Mouse (Mus musculus): ENCODE results near the gene Pxdn. TPM values are rescaled to one million over a fixed set of nuclear protein-coding genes. Genes with fewer than 3 reads are reported as not detected.

Gene Pxdn
- total RNA-seq, 4 experiments from 2014 or later: 3.9 to 7.9 (median 5.4) TPM

DNA sequence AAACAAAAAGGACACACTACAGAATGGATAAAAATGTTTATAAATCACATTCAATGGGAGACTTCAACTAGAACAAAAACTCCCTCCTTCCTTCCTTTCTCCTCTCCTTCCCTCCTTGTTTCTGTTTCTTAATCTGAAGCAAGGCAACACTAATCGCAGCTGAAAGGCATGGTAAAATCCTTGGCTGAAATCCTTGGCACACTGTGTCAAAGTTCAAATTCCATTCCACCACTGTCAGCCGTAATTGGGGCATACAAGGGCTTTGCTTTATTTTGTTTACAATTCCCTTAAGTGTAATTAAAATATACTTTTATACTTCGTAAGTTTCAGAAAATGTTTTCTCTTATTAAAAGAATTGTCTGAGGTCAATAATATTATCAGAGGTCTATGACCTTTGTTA is 86.1 kb downstream of the Pxdn start:
- no peak for DNase-seq (ENCODE audit: low spot score in 2 of 2)

DNA sequence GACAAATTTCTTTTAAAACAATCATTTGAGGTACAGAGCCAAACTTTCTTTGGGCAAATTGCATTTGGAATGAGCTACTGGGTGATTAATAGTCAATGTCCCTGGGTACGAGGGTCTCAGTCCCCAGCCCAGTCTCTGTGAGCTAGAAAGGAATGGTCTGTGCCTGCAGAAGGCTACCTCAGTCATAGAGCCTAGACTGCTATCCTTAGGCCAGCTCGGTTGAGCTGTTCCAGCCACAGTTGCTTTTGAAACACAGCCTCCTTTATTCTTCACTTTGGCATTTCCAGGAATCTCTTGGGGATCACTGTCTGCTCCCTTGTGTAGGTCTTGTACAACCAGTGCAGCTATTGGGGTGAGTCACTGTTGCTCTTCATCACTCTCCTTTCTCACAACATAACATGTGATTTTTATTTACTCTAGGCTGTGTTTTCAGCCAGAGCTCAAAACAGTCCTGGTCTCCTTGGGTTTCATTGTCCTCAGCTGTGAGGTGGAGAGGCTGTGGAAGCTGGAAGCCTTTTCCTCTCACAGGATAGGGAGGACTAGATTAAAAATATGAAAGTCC is 86.9 kb downstream of the Pxdn start:
- DNase-seq (ENCODE audit: low spot score in 2 of 2): peak in 1 of 2 experiments; percentile 29

GRCm38 (mm10) chr12:30027721-30028340 is 90.4 kb downstream of the Pxdn start:
- DNase-seq (ENCODE audit: low spot score in 2 of 2): no peak

DNA sequence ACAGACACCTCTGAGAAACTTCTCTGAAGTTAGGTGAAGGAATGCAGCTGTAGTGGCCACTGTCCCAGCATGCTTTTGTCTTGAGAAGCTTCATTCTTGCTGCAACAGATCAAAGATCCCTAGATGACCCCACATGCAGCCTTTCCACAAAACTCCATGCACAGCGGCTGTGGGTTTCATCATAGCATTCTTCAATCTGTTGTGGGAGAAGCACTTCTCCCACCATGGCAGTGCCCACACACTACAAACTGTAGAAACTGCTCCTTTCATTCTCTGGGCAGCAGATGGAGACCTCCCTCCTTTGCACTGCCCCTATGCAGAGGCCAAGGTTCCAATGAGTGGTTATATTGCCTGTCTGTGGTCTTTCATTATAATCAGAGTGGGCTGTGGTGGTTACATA is 91.7 kb downstream of the Pxdn start:
- no peak for DNase-seq (ENCODE audit: low spot score in 2 of 2)

GRCm38 (mm10) chr12:30030571-30030970 is 93.2 kb downstream of the Pxdn start:
- DNase-seq (ENCODE audit: low spot score in 2 of 2): no peak

GRCm38 (mm10) chr12:30034681-30035080 is 97.3 kb downstream of the Pxdn start:
- no peak for DNase-seq (ENCODE audit: low spot score in 2 of 2)

- peak in 1 of 2 experiments; percentile 21 for DNase-seq (ENCODE audit: low spot score in 2 of 2)
These were observed 98.0 kb downstream of the Pxdn start for GRCm38 (mm10) chr12:30035406-30035805.

- no peak for DNase-seq (ENCODE audit: low spot score in 2 of 2)
These were observed 98.6 kb downstream of the Pxdn start for GRCm38 (mm10) chr12:30035841-30036568.

GRCm38 (mm10) chr12:30036569-30037055 is 99.2 kb downstream of the Pxdn start:
- DNase-seq (ENCODE audit: low spot score in 2 of 2): no peak

DNA sequence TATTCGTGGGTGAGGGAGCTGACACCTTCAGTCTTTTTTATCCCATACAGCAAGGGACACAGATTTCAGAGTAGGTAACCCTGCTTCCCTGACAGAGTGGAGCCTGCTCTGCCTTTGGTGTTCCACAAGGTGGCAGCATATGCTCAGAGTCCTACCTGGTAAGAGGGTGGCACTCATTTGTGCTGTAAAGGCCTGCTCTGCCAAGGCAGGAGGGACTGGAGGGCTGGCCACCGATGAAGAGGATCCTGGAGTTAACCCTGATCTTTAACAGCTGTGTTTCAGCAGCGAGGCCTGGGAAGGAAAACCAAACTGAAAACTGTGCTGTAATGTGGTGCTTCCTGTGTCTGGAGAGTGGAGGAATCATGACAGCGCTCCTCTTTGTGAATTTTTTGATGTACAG is 102.2 kb downstream of the Pxdn start:
- no peak for DNase-seq (ENCODE audit: low spot score in 2 of 2)

GRCm38 (mm10) chr12:30040150-30040549 is 102.7 kb downstream of the Pxdn start:
- peak in 1 of 2 experiments; percentile 15 for DNase-seq (ENCODE audit: low spot score in 2 of 2)

- DNase-seq (ENCODE audit: low spot score in 2 of 2): no peak
These were observed 111.4 kb downstream of the Pxdn start for GRCm38 (mm10) chr12:30048848-30049247.

GRCm38 (mm10) chr12:30049818-30050217 is 112.4 kb downstream of the Pxdn start:
- DNase-seq (ENCODE audit: low spot score in 2 of 2): no peak

DNA sequence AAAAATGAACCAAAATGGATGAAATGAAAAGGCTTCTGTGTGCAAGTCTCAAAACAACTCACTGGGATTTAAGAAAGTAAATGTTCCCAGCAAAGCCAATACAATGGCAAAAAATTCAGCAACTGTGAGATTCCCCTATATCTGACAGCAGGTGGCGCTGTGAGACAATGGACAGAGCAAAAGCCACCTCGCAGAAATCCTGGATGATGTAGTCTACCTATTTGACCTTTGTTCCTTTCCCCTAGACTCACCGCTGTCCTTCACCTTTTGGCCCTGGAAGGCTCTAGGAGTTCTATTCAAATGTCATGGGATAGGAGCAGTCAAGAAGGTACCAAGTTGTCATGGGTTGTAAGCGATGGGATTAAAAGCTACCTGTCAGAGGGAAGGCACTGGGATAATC is 112.8 kb downstream of the Pxdn start:
- peak; percentile 11 to 13 for DNase-seq (ENCODE audit: low spot score in 2 of 2)

GRCm38 (mm10) chr12:30054761-30055540 is 117.5 kb downstream of the Pxdn start:
- DNase-seq (ENCODE audit: low spot score in 2 of 2): no peak

- no peak for DNase-seq (ENCODE audit: low spot score in 2 of 2)
These were observed 120.6 kb downstream of the Pxdn start for GRCm38 (mm10) chr12:30058044-30058443.

DNA sequence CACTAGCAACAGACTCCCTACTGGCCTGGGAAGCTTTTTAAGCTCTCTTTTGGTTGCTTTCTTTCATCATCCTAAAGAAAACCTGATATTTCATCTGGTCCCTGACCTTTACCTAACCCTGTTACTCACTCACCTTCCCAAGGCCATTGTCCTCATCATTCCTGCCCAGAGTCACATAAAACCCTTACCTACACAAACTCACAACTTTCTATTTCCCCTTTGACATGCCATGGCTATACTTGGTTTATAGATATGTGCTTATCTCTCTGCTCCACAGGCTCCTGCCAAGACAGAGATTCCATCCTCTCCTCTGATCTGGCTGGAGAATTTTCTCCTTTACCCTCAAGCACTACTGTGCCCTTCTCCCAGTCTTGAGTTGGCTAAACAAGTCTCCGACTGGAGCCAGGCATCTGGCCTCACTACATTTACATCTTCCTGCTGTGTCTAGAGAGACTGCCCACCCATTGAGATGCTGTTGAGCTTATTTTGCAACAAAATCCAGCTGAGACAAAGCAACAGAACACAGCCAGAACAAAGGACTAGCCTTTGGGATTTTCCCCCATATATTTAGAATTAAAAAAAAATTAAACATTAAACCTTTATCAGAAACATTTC is 124.2 kb downstream of the Pxdn start:
- DNase-seq (ENCODE audit: low spot score in 2 of 2): no peak

GRCm38 (mm10) chr12:30062118-30062505 is 124.7 kb downstream of the Pxdn start:
- DNase-seq (ENCODE audit: low spot score in 2 of 2): no peak

Data from gastrocnemius, adult 8-10 months (tissue).